Mouse (Mus musculus): ENCODE data around the gene Chd5.

Gene Chd5

DNA sequence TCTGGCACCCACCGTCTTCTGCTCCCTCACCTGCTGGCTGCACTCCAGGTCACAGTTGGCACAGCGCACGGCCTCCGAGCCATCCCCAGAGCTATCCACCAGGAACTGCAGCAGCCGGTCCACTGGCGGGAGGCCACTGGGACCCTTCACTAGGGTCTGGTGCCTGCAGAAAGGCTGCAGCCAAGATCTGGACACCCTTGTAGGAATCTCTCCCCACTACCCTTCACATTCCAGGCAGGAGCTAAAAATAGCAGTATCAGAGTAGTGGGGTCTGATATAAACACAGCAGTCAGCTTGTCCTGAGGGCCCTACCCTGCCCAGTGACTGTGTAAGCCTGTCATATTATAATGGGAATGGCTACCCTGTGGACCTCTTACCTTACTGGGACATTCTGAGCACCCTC is 20.8 kb upstream of the Chd5 start:
- no peak for DNase-seq (ENCODE audit: low spot score in 2 of 2)

GRCm38 (mm10) chr4:152318517-152319234 is 19.8 kb upstream of the Chd5 start, which contains the start of gene Rnf207:
Rnf207 (minus strand) TSS chr4:152318993.
- DNase-seq (ENCODE audit: low spot score in 2 of 2): peak in 1 of 2 experiments; percentile 74

DNA sequence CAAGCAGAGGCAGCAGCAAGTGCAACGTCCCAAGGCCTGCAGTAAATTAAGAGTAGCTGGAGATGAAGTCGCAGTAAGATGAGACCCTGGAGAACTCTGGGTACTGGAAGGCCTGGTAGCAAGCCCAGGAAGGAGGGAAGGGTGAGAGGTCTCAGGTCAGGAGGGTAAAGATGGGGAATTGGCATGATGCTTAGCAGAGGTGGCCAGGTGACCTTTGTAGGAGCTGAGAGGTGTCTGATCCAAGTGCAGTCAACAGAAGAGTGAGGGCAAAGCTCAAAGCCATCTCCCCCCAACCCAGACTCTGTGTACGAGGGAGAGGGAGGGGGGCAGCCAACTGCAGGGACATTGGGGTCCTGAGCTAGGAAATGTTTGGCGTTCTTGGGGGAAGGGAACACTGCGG is 17.0 kb upstream of the Chd5 start:
- no peak for DNase-seq (ENCODE audit: low spot score in 2 of 2)

- no peak for DNase-seq (ENCODE audit: low spot score in 2 of 2)
Measured at GRCm38 (mm10) chr4:152324641-152325562, 13.5 kb upstream of the Chd5 start.

DNA sequence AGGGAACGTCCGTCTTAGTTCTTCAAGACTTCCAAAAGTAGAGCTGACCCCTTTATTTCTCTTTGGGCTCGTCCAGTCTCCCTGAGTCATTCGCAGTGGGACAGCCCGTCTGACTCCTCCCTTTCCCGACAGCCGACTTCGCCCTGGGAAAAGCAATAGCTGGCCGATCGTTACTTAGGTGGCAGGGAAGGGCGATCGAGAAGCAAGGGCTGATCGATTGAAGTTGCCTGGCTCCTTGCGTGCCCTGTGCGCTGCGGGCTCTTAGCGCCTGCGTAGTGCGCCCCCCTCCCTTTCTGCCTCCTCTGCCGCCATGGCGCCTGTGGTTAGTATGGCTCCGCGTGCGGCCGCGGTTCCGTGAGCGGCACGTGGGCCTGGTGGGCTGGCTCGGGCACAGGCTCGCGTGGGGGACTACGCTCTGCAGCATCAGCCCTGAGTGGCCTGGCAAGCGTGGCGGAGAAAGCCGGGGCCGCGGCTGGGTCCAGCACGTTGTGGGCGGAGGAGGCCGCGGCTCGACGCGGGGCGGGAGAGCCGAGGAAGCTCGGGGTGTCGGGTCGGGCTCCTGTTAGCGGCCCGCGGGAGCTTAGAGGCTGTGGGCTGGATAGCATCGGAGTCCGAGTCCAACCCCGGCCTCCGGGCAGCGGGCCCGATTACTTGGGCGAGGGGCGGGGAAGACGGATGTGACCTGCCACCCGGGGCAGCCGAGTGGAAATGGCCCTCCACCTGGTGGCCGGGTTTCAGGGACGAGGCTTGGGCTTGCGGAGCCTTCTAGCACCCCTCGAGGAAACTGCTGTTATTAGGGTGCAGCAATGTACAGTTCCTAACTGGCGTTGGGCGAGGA is 12.7 kb upstream of the Chd5 start, which contains the start of gene Rpl22:
Gene Rpl22 (plus strand): TSS at position 169 of the 838 bp plus-strand sequence.
- DNase-seq (ENCODE audit: low spot score in 2 of 2): peak; percentile 77 to 91

GRCm38 (mm10) chr4:152326543-152326942 is 11.9 kb upstream of the Chd5 start:
- no peak for DNase-seq (ENCODE audit: low spot score in 2 of 2)

DNA sequence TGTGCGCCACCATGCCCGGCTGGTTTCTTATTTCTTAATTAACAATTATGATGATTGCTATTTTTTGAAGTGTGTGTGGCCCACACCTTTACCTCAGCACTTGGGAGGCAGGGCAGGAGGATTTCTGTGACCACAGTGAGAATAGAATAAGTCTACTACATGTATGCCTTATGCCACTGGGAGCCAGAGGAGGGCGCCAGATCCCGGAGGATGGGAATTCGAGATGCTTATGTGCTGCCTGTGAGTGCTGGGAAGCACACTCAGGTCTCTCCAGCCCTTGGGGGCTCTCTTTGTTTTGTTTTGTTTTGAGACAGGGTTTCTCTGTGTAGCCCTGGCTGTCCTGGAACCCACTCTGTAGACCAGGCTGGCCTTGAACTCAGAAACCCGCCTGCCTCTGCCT is 9.8 kb upstream of the Chd5 start:
- DNase-seq (ENCODE audit: low spot score in 2 of 2): peak in 1 of 2 experiments; percentile 78

- peak; percentile 23 to 66 for DNase-seq (ENCODE audit: low spot score in 2 of 2)
Measured at GRCm38 (mm10) chr4:152332952-152333351, 5.5 kb upstream of the Chd5 start.

GRCm38 (mm10) chr4:152333587-152333986 is 4.9 kb upstream of the Chd5 start:
- no peak for DNase-seq (ENCODE audit: low spot score in 2 of 2)

DNA sequence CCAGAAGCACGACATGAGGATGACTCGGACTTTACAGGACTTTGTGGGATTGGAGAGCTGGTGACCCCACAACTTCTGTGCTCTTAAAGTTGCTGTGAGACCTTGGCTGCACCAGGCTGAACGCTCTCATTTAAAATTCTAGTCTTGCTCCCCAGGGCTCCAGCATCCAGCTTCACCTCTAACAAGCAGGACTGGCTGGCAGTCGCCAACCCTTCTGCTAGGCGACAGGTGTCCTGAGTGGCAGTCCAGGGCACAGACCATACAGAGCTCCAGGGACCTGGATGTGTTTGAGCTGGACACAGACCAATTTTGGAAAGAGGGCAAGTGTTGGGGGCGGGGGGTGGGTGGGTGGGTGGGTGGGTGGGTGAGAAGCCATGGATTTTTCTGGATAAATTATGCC is 679 bp upstream of the Chd5 start:
- DNase-seq (ENCODE audit: low spot score in 2 of 2): no peak

GRCm38 (mm10) chr4:152339293-152339790 is 891 bp downstream of the Chd5 start:
- DNase-seq (ENCODE audit: low spot score in 2 of 2): no peak

- DNase-seq (ENCODE audit: low spot score in 2 of 2): peak in 1 of 2 experiments; percentile 60
Measured at GRCm38 (mm10) chr4:152340584-152341284, 2.3 kb downstream of the Chd5 start.

DNA sequence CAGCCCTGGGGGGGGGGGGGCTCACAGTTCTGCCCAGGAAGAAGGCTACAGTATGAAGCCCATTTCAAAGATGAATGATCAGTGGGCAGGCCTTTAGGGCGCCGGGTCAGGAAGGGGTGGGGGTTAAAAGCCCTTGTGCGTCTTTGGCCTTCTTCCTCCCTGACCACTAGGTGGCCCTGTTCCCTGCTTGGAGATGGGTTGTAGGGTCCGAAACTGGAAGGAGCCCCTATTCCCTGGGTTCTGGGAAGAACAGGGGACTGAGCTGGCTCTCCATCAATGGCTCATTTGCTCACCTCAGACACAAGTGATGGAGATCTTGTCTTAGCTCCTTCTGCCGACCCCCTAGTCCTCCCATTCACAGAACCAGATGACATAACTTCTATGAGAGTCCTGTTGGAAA is 4.8 kb downstream of the Chd5 start:
- DNase-seq (ENCODE audit: low spot score in 2 of 2): peak in 1 of 2 experiments; percentile 36

GRCm38 (mm10) chr4:152344651-152345050 is 6.2 kb downstream of the Chd5 start:
- no peak for DNase-seq (ENCODE audit: low spot score in 2 of 2)

- no peak for DNase-seq (ENCODE audit: low spot score in 2 of 2)
Measured at GRCm38 (mm10) chr4:152345120-152345889, 6.9 kb downstream of the Chd5 start.

- no peak for DNase-seq (ENCODE audit: low spot score in 2 of 2)
Measured at GRCm38 (mm10) chr4:152349837-152350381, 11.5 kb downstream of the Chd5 start.

- no peak for DNase-seq (ENCODE audit: low spot score in 2 of 2)
Measured at GRCm38 (mm10) chr4:152350722-152351421, 12.4 kb downstream of the Chd5 start.

DNA sequence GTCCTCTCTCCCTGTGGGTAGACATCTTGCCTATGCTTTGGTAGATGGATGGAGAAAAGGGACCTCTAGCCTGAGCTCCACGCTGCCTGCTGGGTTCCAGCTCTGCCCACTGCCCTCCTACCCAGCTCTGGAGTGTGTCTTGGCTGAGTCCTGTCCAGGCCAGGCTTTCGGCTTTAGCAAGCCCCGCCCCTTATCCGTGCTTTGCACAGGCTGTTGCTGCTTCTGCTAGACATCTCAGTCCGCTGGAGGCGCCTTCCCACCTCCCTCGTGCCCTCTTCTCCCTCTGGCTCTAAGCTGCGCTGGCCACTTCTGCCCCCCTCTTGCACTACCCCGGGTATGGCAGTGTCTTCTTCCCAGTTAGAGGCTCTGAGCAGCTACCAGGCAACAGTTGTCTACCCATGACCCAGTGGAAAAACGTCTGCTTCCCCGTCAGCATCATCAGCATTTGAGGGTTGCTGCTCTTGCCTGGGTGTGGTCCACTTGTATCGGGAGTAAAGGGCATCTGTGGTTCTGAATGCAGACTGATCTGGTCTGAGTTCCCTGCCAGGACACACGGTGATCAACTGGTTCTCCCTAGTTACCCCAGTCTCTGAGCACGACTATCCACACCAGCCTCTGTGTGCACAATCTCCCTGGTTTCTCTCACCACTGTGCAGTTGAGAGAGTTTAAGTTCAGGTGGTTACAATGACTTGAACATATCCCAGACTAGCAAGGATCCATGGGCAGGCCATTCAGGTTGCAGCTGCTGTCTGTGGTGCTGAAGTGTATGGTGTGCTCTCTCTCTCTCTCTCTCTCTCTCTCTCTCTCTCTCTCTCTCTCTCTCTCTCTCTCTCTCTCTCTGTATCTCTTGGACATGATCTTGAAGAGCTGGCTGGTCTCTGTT is 13.2 kb downstream of the Chd5 start:
- no peak for DNase-seq (ENCODE audit: low spot score in 2 of 2)

Measured in spleen, postnatal 10 days (tissue).